Mouse (Mus musculus) liver, embryonic 12.5 days (tissue): Measurements from ENCODE around the gene Mdga1. TPM values are rescaled to one million over a fixed set of nuclear protein-coding genes. Genes with fewer than 3 reads are reported as not detected.

Experiments
- ATAC-seq: fragments of 200-750 bp; cut with Nextera tagmentation; 2 replicates; pipeline ENCODE4 v1.8.0; 2017; ENCODE audit warnings: moderate number of reproducible peaks, mild to moderate bottlenecking, moderate library complexity
- H3K27ac ChIP-seq: fragments of 300-500 bp; sonication (generic); 2 replicates; pipeline ENCODE4 v1.5.1; 2016; ENCODE audit warnings: mild to moderate bottlenecking
- H3K27me3 ChIP-seq: fragments of 300-500 bp; sonication (generic); replicated peaks from 2 replicates; pipeline ENCODE4 v1.6.1; 2016; ENCODE audit warnings: mild to moderate bottlenecking, moderate library complexity
- H3K36me3 ChIP-seq: fragments of 300-500 bp; sonication (generic); 2 replicates; pipeline ENCODE4 v1.6.1; 2016; ENCODE audit warnings: mild to moderate bottlenecking, moderate library complexity
- H3K4me1 ChIP-seq: fragments of 300-500 bp; sonication (generic); 2 replicates; pipeline ENCODE4 v1.6.1; 2016
- H3K4me2 ChIP-seq: fragments of 300-500 bp; sonication (generic); 2 replicates; pipeline ENCODE4 v1.6.1; 2016; ENCODE audit warnings: mild to moderate bottlenecking, moderate library complexity
- H3K4me3 ChIP-seq: fragments of 300-500 bp; sonication (generic); 2 replicates; pipeline ENCODE4 v1.5.1; 2016; ENCODE audit warnings: mild to moderate bottlenecking, moderate library complexity
- H3K9ac ChIP-seq: fragments of 300-500 bp; sonication (generic); 2 replicates; pipeline ENCODE4 v1.6.1; 2016; ENCODE audit warnings: mild to moderate bottlenecking, moderate library complexity
- H3K9me3 ChIP-seq: fragments of 300-500 bp; sonication (generic); replicated peaks from 2 replicates; pipeline ENCODE4 v1.6.1; 2016; ENCODE audit warnings: mild to moderate bottlenecking, moderate library complexity
- WGBS: fragments of 180-500 bp; shearing (Covaris S2); methylation state at CpG from one replicate; pipeline ENCODE4 v1.1.7; 2016; ENCODE audit not compliant: insufficient replicate concordance; 5-methylcytosine and 5-hydroxymethylcytosine counted together
- polyA plus RNA-seq: library from polyadenylated mRNA; unstranded; fragments of >200 nt; fragmentation: Nextera tagmentation; extraction: Ambion mirVana; gene quantifications from 2 replicates; pipeline ENCODE4 v1.2.1, GENCODE M21; 2016

Gene Mdga1
- polyA plus RNA-seq, 1 experiment from 2014 or later: 1.7 TPM

- Histone ChIP-seq H3K4me3 (no peak overlapping the region), H3K27me3 (peaks cover 19% of the 10 kb centered on the region), H3K9ac (no peak overlapping the region), H3K4me2 (no peak overlapping the region), H3K36me3 (no peaks in the 10 kb centered on the region), H3K27ac (no peak overlapping the region), H3K4me1 (no peaks in the 10 kb centered on the region), H3K9me3 (no peaks in the 10 kb centered on the region)
- ATAC-seq: no peak
- WGBS: 81% methylated on average over 5 of the region's 5 CpGs
These were observed 30.9 kb downstream of the Mdga1 start for GRCm38 (mm10) chr17:29939011-29939410.

GRCm38 (mm10) chr17:29937350-29937781 lies 32.5 kb downstream of the Mdga1 start:
- Histone ChIP-seq H3K4me1 (no peaks in the 10 kb centered on the region), H3K4me2 (no peak overlapping the region), H3K27me3 (peaks cover 33% of the 10 kb centered on the region), H3K4me3 (no peak overlapping the region), H3K27ac (no peak overlapping the region), H3K9ac (no peak overlapping the region), H3K36me3 (no peaks in the 10 kb centered on the region), H3K9me3 (no peaks in the 10 kb centered on the region)
- WGBS: 74% methylated on average over 9 of the region's 9 CpGs
- ATAC-seq: no peak

GRCm38 (mm10) chr17:29934133-29934851 lies 35.6 kb downstream of the Mdga1 start:
- no peaks in the 10 kb centered on the region for H3K4me1 ChIP-seq
- no peak for ATAC-seq
- 66% methylated on average over 12 of the region's 12 CpGs for WGBS
- H3K9ac ChIP-seq: no peak overlapping the region
- H3K36me3 ChIP-seq: no peaks in the 10 kb centered on the region
- H3K27me3 ChIP-seq: peaks cover 62% of the 10 kb centered on the region
- no peak overlapping the region for H3K4me3 ChIP-seq
- H3K4me2 ChIP-seq: no peak overlapping the region
- no peaks in the 10 kb centered on the region for H3K9me3 ChIP-seq
- H3K27ac ChIP-seq: no peak overlapping the region

GRCm38 (mm10) chr17:29932753-29933152 lies 37.1 kb downstream of the Mdga1 start:
- Histone ChIP-seq H3K9ac (no peak overlapping the region), H3K27me3 (peaks cover 70% of the 10 kb centered on the region), H3K4me2 (no peak overlapping the region), H3K4me1 (peaks cover 11% of the 10 kb centered on the region), H3K27ac (no peak overlapping the region), H3K4me3 (no peak overlapping the region), H3K9me3 (no peaks in the 10 kb centered on the region), H3K36me3 (no peaks in the 10 kb centered on the region)
- WGBS: 49% methylated on average over 6 of the region's 6 CpGs
- ATAC-seq: no peak

- no peak for ATAC-seq
- Histone ChIP-seq H3K27ac (no peak overlapping the region), H3K4me1 (peaks cover 11% of the 10 kb centered on the region), H3K27me3 (peaks cover 64% of the 10 kb centered on the region), H3K9me3 (no peaks in the 10 kb centered on the region), H3K4me3 (no peak overlapping the region), H3K36me3 (no peaks in the 10 kb centered on the region), H3K4me2 (no peak overlapping the region), H3K9ac (no peak overlapping the region)
- WGBS: 68% methylated on average over 31 of the region's 31 CpGs
These were observed 38.5 kb downstream of the Mdga1 start for GRCm38 (mm10) chr17:29931224-29931945.

GRCm38 (mm10) chr17:29928751-29929237 lies 41.1 kb downstream of the Mdga1 start:
- no peak overlapping the region for H3K27ac ChIP-seq
- H3K4me3 ChIP-seq: no peak overlapping the region
- H3K9ac ChIP-seq: no peak overlapping the region
- H3K36me3 ChIP-seq: no peaks in the 10 kb centered on the region
- H3K4me2 ChIP-seq: peak overlapping the region; percentile 43
- 13% methylated on average over 16 of the region's 16 CpGs for WGBS
- peaks cover 11% of the 10 kb centered on the region for H3K4me1 ChIP-seq
- ATAC-seq: peak; percentile 51; the same call in 1 of the 2 replicates
- no peaks in the 10 kb centered on the region for H3K9me3 ChIP-seq
- H3K27me3 ChIP-seq: peaks cover 61% of the 10 kb centered on the region

- peaks cover 11% of the 10 kb centered on the region for H3K4me1 ChIP-seq
- H3K27ac ChIP-seq: no peak overlapping the region
- H3K36me3 ChIP-seq: no peaks in the 10 kb centered on the region
- H3K9me3 ChIP-seq: no peaks in the 10 kb centered on the region
- peaks cover 46% of the 10 kb centered on the region for H3K27me3 ChIP-seq
- no peak overlapping the region for H3K4me3 ChIP-seq
- no peak overlapping the region for H3K4me2 ChIP-seq
- H3K9ac ChIP-seq: no peak overlapping the region
- 56% methylated on average over 26 of the region's 26 CpGs for WGBS
- no peak for ATAC-seq
These were observed 44.0 kb downstream of the Mdga1 start for GRCm38 (mm10) chr17:29925608-29926606.

- Histone ChIP-seq H3K4me2 (no peak overlapping the region), H3K9ac (no peak overlapping the region), H3K9me3 (no peaks in the 10 kb centered on the region), H3K36me3 (no peaks in the 10 kb centered on the region), H3K4me3 (no peak overlapping the region), H3K27me3 (peaks cover 44% of the 10 kb centered on the region), H3K4me1 (no peaks in the 10 kb centered on the region), H3K27ac (no peak overlapping the region)
- ATAC-seq: no peak
- WGBS: 40% methylated on average over 6 of the region's 6 CpGs
These were observed 49.8 kb downstream of the Mdga1 start for GRCm38 (mm10) chr17:29920089-29920488.

- Histone ChIP-seq H3K9ac (no peak overlapping the region), H3K4me2 (no peak overlapping the region), H3K27ac (no peak overlapping the region), H3K9me3 (no peaks in the 10 kb centered on the region), H3K27me3 (peaks cover 42% of the 10 kb centered on the region), H3K36me3 (no peaks in the 10 kb centered on the region), H3K4me3 (no peak overlapping the region), H3K4me1 (no peaks in the 10 kb centered on the region)
- ATAC-seq: no peak
- WGBS: 64% methylated on average over 3 of the region's 3 CpGs
These were observed 50.4 kb downstream of the Mdga1 start for GRCm38 (mm10) chr17:29919552-29919920.

GRCm38 (mm10) chr17:29918791-29919551 lies 50.9 kb downstream of the Mdga1 start:
- H3K4me1 ChIP-seq: no peaks in the 10 kb centered on the region
- no peak for ATAC-seq
- H3K4me2 ChIP-seq: no peak overlapping the region
- no peak overlapping the region for H3K27ac ChIP-seq
- H3K9ac ChIP-seq: no peak overlapping the region
- peaks cover 42% of the 10 kb centered on the region for H3K27me3 ChIP-seq
- H3K4me3 ChIP-seq: no peak overlapping the region
- WGBS: 65% methylated on average over 13 of the region's 13 CpGs
- no peaks in the 10 kb centered on the region for H3K9me3 ChIP-seq
- no peaks in the 10 kb centered on the region for H3K36me3 ChIP-seq

- Histone ChIP-seq H3K4me3 (no peak overlapping the region), H3K9me3 (no peaks in the 10 kb centered on the region), H3K4me1 (no peaks in the 10 kb centered on the region), H3K9ac (no peak overlapping the region), H3K36me3 (no peaks in the 10 kb centered on the region), H3K27me3 (peaks cover 39% of the 10 kb centered on the region), H3K4me2 (no peak overlapping the region), H3K27ac (no peak overlapping the region)
- WGBS: 8% methylated on average over 3 of the region's 3 CpGs
- no peak for ATAC-seq
These were observed 52.9 kb downstream of the Mdga1 start for GRCm38 (mm10) chr17:29916968-29917367.
